Mouse (Mus musculus) small intestine, adult 2 months (tissue): Measurements from ENCODE around the gene Adam33.

Experiments
- CTCF ChIP-seq: fragments of 200-500 bp; IDR thresholded peaks from 2 replicates; pipeline ENCODE4 v1.5.1; 2012; ENCODE audit warnings: low read depth, mild to moderate bottlenecking, control low read depth, inconsistent platforms, low read length, moderate library complexity, mixed read lengths; ENCODE audit not compliant: insufficient replicate concordance, insufficient read length; ENCODE audit errors: extremely low read depth
- POLR2A ChIP-seq: fragments of 200-500 bp; IDR thresholded peaks from 2 replicates; pipeline ENCODE4 v1.6.1; 2012; ENCODE audit warnings: low read depth, mild to moderate bottlenecking, control low read depth, inconsistent platforms, low read length, moderate library complexity

- TF ChIP-seq POLR2A = no peak
- TF ChIP-seq CTCF = no peak
Observed at GRCm38 (mm10) chr2:131059377-131059776, 4.2 kb downstream of the Adam33 start.
